Mouse (Mus musculus) intestine, embryonic 14.5 days (tissue): ENCODE results near the gene Gm28230. TPM values are rescaled to one million over a fixed set of nuclear protein-coding genes. Genes with fewer than 3 reads are reported as not detected.

Experiments
- ATAC-seq: fragments of 200-750 bp; cut with Nextera tagmentation; replicated peaks from 2 replicates; pipeline ENCODE4 v1.8.0; 2017; ENCODE audit warnings: low read depth, moderate number of reproducible peaks, moderate TSS enrichment, moderate library complexity; ENCODE audit not compliant: low FRiP score, low TSS enrichment
- DNase-seq: peaks from one replicate; pipeline ENCODE4 v3.0.0-alpha.2; 2018; ENCODE audit warnings: low spot score
- H3K27ac ChIP-seq: fragments of 300-500 bp; sonication (generic); 2 replicates; pipeline ENCODE4 v1.5.1; 2014; ENCODE audit warnings: low read depth, mild to moderate bottlenecking, control low read depth
- H3K27me3 ChIP-seq: fragments of 300-500 bp; sonication (generic); replicated peaks from 2 replicates; pipeline ENCODE4 v1.6.1; 2014; ENCODE audit warnings: low read length, control low read depth; ENCODE audit not compliant: control insufficient read depth, insufficient read depth
- H3K36me3 ChIP-seq: fragments of 300-500 bp; sonication (generic); 2 replicates; pipeline ENCODE4 v1.6.1; 2014; ENCODE audit warnings: low read length, control low read depth; ENCODE audit not compliant: control insufficient read depth, insufficient read depth
- H3K4me1 ChIP-seq: fragments of 300-500 bp; sonication (generic); replicated peaks from 2 replicates; pipeline ENCODE4 v1.6.1; 2014; ENCODE audit warnings: low read length, control low read depth, mixed read lengths; ENCODE audit not compliant: control insufficient read depth, insufficient read depth
- H3K4me2 ChIP-seq: fragments of 300-500 bp; sonication (generic); 2 replicates; pipeline ENCODE4 v1.6.1; 2014; ENCODE audit warnings: low read length
- H3K4me3 ChIP-seq: fragments of 300-500 bp; sonication (generic); 2 replicates; pipeline ENCODE4 v1.5.1; 2014; ENCODE audit warnings: low read depth, low read length, control low read depth, mixed read lengths
- H3K9ac ChIP-seq: fragments of 300-500 bp; sonication (generic); 2 replicates; pipeline ENCODE4 v1.6.1; 2014; ENCODE audit warnings: mild to moderate bottlenecking, low read length
- H3K9me3 ChIP-seq: fragments of 300-500 bp; sonication (generic); 2 replicates; pipeline ENCODE4 v1.6.1; 2016; ENCODE audit warnings: low read length, control low read depth; ENCODE audit not compliant: control insufficient read depth
- WGBS: fragments of 180-500 bp; shearing (Covaris S2); extraction: QIAGEN DNeasy Blood & Tissue Kit; methylation state at CpG from one replicate; pipeline ENCODE4 v1.1.7; 2014; 5-methylcytosine and 5-hydroxymethylcytosine counted together
- polyA plus RNA-seq: library from polyadenylated mRNA; unstranded; fragments of >200 nt; fragmentation: Nextera tagmentation; extraction: Ambion mirVana; gene quantifications from 2 replicates; pipeline ENCODE4 v1.2.1, GENCODE M21; 2014

The Gm28230 gene
- polyA plus RNA-seq, 1 experiment from 2014 or later, result 0.38 TPM

DNA sequence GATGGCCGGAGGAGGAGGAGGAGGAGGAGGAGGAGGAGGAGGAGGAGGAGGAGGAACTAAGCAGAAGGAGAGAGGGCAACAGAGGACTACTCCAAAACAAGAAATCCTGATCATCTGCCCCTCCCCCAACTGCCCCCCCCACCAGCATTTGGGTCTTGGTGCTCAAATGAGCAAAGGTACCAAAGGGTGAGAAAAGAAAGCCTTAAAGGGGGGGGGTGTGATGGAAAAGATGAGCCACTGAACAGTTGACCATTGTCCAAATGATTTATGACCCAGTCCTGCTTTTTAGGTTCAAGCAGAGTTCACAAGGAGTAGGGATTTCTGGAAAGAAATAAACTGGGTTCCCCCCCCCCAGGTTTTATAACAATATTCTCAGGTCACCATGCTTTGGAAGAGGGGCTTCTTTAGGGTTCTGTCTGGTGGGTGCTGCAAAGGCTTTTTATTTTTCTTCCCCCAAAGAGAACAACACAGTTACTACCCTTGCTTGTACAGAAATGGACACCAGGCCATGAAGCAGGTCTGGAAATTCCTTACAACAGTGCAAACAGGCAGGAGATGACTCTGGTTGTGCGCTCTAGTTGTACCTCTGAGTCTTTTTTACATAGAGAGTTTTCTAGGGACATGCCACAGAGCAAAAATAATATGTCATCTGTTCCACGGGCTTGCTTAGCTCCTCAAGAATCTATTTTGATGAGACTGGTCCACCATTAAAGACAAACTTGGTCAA, 14.9 kb downstream of the Gm28230 start:
- no peak overlapping the region for H3K27ac ChIP-seq
- DNase-seq (peak; percentile 65), ATAC-seq (no peak)
- H3K4me3 ChIP-seq, result no peak overlapping the region
- no peak overlapping the region for H3K4me2 ChIP-seq
- WGBS, result 39% methylated on average over 2 of the region's 3 CpGs
- peaks cover 88% of the 10 kb centered on the region for H3K27me3 ChIP-seq
- no peaks in the 10 kb centered on the region for H3K4me1 ChIP-seq
- H3K36me3 ChIP-seq, result no peaks in the 10 kb centered on the region
- no peaks in the 10 kb centered on the region for H3K9me3 ChIP-seq
- H3K9ac ChIP-seq, result no peak overlapping the region

DNA sequence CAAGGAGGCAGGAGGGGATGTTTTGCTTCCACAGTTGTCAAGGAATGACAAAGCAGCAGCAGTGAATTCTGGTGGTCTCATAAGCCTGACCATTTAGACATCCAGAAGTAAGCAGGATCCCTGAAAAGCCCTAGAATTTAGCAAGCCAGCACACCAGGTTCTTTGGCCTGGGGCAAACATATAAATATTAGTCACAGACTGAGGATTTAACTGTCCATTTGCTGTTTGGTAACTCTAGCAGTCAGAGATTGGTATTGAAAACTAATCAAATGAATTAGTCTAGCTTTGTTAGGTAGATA, 15.4 kb downstream of the Gm28230 start:
- Histone ChIP-seq H3K36me3 (no peaks in the 10 kb centered on the region), H3K4me2 (no peak overlapping the region), H3K9ac (no peak overlapping the region), H3K4me3 (no peak overlapping the region), H3K4me1 (no peaks in the 10 kb centered on the region), H3K27me3 (peaks cover 87% of the 10 kb centered on the region), H3K27ac (no peak overlapping the region), H3K9me3 (no peaks in the 10 kb centered on the region)
- ATAC-seq (no peak), DNase-seq (no peak)

GRCm38 (mm10) chr2:74745540-74746297, 19.2 kb downstream of the Gm28230 start:
- H3K4me2 ChIP-seq, result peak overlapping the region; percentile 30; the same call in 1 of the 2 replicates
- peak overlapping the region; percentile 32; the same call in 1 of the 2 replicates for H3K4me3 ChIP-seq
- H3K36me3 ChIP-seq, result no peaks in the 10 kb centered on the region
- peak overlapping the region; percentile 36 for H3K9ac ChIP-seq
- no peaks in the 10 kb centered on the region for H3K9me3 ChIP-seq
- H3K4me1 ChIP-seq, result no peaks in the 10 kb centered on the region
- WGBS, result 23% methylated on average over 6 of the region's 6 CpGs
- DNase-seq, result peak; percentile 55
- ATAC-seq, result 0 out of 2 replicates have a peak, but pooled peaks have one; percentile 4
- H3K27ac ChIP-seq, result peak overlapping the region; percentile 51; the same call in 1 of the 2 replicates
- peaks cover 85% of the 10 kb centered on the region for H3K27me3 ChIP-seq

- no peak for ATAC-seq
- peak overlapping the region; percentile 51; the same call in 1 of the 2 replicates for H3K27ac ChIP-seq
- H3K4me2 ChIP-seq, result peak overlapping the region; percentile 30
- no peaks in the 10 kb centered on the region for H3K4me1 ChIP-seq
- peak overlapping the region; percentile 32 for H3K4me3 ChIP-seq
- DNase-seq, result peak; percentile 69
- H3K36me3 ChIP-seq, result no peaks in the 10 kb centered on the region
- WGBS, result 16% methylated on average over 58 of the region's 58 CpGs
- H3K9ac ChIP-seq, result peak overlapping the region; percentile 36
- no peaks in the 10 kb centered on the region for H3K9me3 ChIP-seq
- H3K27me3 ChIP-seq, result peaks cover 87% of the 10 kb centered on the region
Measured at GRCm38 (mm10) chr2:74746298-74746921, 19.9 kb downstream of the Gm28230 start.

DNA sequence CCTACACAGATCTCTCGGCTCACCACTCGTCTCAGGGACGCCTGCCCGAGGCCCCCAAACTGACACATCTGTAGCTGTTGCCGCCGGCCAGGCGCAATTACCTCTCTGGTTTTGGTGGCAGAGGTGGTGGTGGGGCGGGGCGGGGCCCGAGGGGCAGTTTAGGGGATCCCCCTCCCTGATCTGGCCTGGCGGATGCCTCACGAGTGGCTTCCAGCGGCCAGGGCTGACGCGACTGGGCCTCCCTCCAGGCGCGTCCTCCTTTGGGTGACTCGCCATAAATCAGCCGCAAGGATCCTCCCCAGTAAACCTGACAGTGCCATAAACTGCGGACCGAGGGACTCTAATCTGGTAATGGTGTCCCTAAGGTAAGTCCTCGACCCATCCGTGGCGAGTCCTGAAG, 20.5 kb downstream of the Gm28230 start:
- Histone ChIP-seq H3K4me2 (peak overlapping the region; percentile 30), H3K4me1 (no peaks in the 10 kb centered on the region), H3K9ac (peak overlapping the region; percentile 36; the same call in 1 of the 2 replicates), H3K4me3 (peak overlapping the region; percentile 32), H3K27ac (peak overlapping the region; percentile 19; the same call in 1 of the 2 replicates), H3K36me3 (no peaks in the 10 kb centered on the region), H3K27me3 (peaks cover 87% of the 10 kb centered on the region), H3K9me3 (no peaks in the 10 kb centered on the region)
- ATAC-seq, result 0 out of 2 replicates have a peak, but pooled peaks have one; percentile 2
- 18% methylated on average over 24 of the region's 24 CpGs for WGBS
- DNase-seq, result peak; percentile 73

GRCm38 (mm10) chr2:74747661-74748141, 21.2 kb downstream of the Gm28230 start:
- peak; percentile 70 for DNase-seq
- H3K27me3 ChIP-seq, result peaks cover 87% of the 10 kb centered on the region
- 44% methylated on average over 11 of the region's 11 CpGs for WGBS
- H3K4me1 ChIP-seq, result 0 out of 2 replicates have a peak, but pooled peaks cover 3% of the 10 kb centered on the region
- peak overlapping the region; percentile 36; the same call in 1 of the 2 replicates for H3K9ac ChIP-seq
- no peaks in the 10 kb centered on the region for H3K36me3 ChIP-seq
- no peak overlapping the region for H3K4me2 ChIP-seq
- H3K27ac ChIP-seq, result peak overlapping the region; percentile 39; the same call in 1 of the 2 replicates
- H3K4me3 ChIP-seq, result peak overlapping the region; percentile 32; the same call in 1 of the 2 replicates
- no peaks in the 10 kb centered on the region for H3K9me3 ChIP-seq
- no peak for ATAC-seq

GRCm38 (mm10) chr2:74748436-74748995, 22.0 kb downstream of the Gm28230 start:
- Histone ChIP-seq H3K9ac (peak overlapping the region; percentile 32; the same call in 1 of the 2 replicates), H3K4me2 (peak overlapping the region; percentile 13; the same call in 1 of the 2 replicates), H3K27ac (0 out of 2 replicates have a peak overlapping the region, but pooled peaks have one; percentile 39), H3K4me1 (0 out of 2 replicates have a peak, but pooled peaks cover 9% of the 10 kb centered on the region), H3K36me3 (no peaks in the 10 kb centered on the region), H3K9me3 (no peaks in the 10 kb centered on the region), H3K27me3 (peaks cover 94% of the 10 kb centered on the region), H3K4me3 (peak overlapping the region; percentile 32; the same call in 1 of the 2 replicates)
- ATAC-seq (no peak), DNase-seq (peak; percentile 52)
- WGBS, result 31% methylated on average over 9 of the region's 9 CpGs
